Mouse (Mus musculus) forebrain, embryonic 11.5 days (tissue): Measurements from ENCODE around the gene Abcb8. TPM values are rescaled to one million over a fixed set of nuclear protein-coding genes. Genes with fewer than 3 reads are reported as not detected.

Experiments used
- ATAC-seq: fragments of 200-750 bp; cut with Nextera tagmentation; replicated peaks from 2 replicates; pipeline ENCODE4 v1.8.0; 2017; ENCODE audit warnings: moderate TSS enrichment; ENCODE audit not compliant: low FRiP score
- DNase-seq: peaks from one replicate; pipeline ENCODE4 v3.0.0-alpha.2; 2017; ENCODE audit warnings: low spot score
- H3K27ac ChIP-seq: fragments of 300-500 bp; sonication (generic); 2 replicates; pipeline ENCODE4 v1.5.1; 2014; ENCODE audit warnings: low read depth, low read length
- H3K27me3 ChIP-seq: fragments of 300-500 bp; sonication (generic); 2 replicates; pipeline ENCODE4 v1.6.1; 2014; ENCODE audit warnings: mild to moderate bottlenecking, low read length, mixed read lengths; ENCODE audit not compliant: control insufficient read depth, insufficient read depth
- H3K36me3 ChIP-seq: fragments of 300-500 bp; sonication (generic); 2 replicates; pipeline ENCODE4 v1.6.1; 2014; ENCODE audit warnings: mild to moderate bottlenecking, low read length, moderate library complexity, mixed read lengths; ENCODE audit not compliant: control insufficient read depth, insufficient read depth
- H3K4me1 ChIP-seq: fragments of 300-500 bp; sonication (generic); replicated peaks from 2 replicates; pipeline ENCODE4 v1.6.1; 2014; ENCODE audit warnings: low read length, mixed read lengths; ENCODE audit not compliant: control insufficient read depth, insufficient read depth
- H3K4me2 ChIP-seq: fragments of 300-500 bp; sonication (generic); 2 replicates; pipeline ENCODE4 v1.6.1; 2014; ENCODE audit warnings: low read depth, mild to moderate bottlenecking, low read length, moderate library complexity, mixed read lengths; ENCODE audit not compliant: severe bottlenecking
- H3K4me3 ChIP-seq: fragments of 300-500 bp; sonication (generic); 2 replicates; pipeline ENCODE4 v1.5.1; 2014; ENCODE audit warnings: low read depth, low read length
- H3K9ac ChIP-seq: fragments of 300-500 bp; sonication (generic); 2 replicates; pipeline ENCODE4 v1.6.1; 2014; ENCODE audit warnings: low read length
- H3K9me3 ChIP-seq: fragments of 300-500 bp; sonication (generic); 2 replicates; pipeline ENCODE4 v1.6.1; 2016; ENCODE audit warnings: low read length, mixed read lengths; ENCODE audit not compliant: control insufficient read depth
- WGBS: fragments of 180-500 bp; shearing (Covaris S2); extraction: QIAGEN DNeasy Blood & Tissue Kit; methylation state at CpG from one replicate; pipeline ENCODE4 v1.1.7; 2014; 5-methylcytosine and 5-hydroxymethylcytosine counted together
- polyA plus RNA-seq: library from polyadenylated mRNA; unstranded; fragments of >200 nt; fragmentation: Nextera tagmentation; extraction: Ambion mirVana; gene quantifications from 2 replicates; pipeline ENCODE4 v1.2.1, GENCODE M21; 2014

Abcb8 gene
- polyA plus RNA-seq, 1 experiment from 2014 or later = 45.5 TPM

DNA sequence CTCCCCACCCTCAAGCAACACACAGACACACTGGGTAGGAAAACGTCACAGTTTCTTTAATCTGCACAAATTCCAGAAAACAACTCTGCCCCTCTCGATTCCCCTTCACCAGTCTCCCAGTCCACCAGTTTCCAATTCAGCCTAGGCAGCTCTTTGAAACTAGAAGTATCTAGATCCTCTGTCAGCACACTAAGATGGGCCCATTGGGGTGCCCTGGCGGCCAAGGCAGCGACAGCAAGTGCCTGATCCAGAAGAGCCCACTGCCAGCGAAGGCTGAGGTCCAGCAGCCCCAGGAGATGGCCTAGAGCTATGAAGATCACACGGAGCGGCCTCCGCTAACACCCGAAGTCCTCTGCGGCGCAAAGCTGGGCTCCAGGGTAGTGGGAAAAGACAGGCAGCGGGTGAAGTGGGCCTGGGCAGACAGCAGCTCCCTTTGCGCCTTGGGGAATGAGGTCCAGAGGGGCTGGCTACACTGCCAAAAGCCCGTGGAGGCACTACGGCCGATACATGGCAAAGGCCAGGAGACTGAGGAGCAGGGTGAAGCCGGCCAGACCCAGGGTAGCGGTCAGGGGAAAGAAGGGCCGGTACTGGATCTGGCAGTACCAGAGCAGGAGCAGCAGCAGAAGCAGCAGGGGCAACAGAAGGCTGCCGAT lies 52.1 kb downstream of the Abcb8 start:
- Histone ChIP-seq H3K4me1 (peaks cover 19% of the 10 kb centered on the region; the same call in 1 of the 2 replicates), H3K27me3 (no peaks in the 10 kb centered on the region), H3K36me3 (peaks cover 3% of the 10 kb centered on the region; the same call in 1 of the 2 replicates), H3K4me2 (peak overlapping the region; percentile 87), H3K4me3 (peak overlapping the region; percentile 93), H3K9me3 (no peaks in the 10 kb centered on the region), H3K27ac (peak overlapping the region; percentile 63), H3K9ac (peak overlapping the region; percentile 97)
- ATAC-seq (no peak; the same call in 1 of the 2 replicates), DNase-seq (no peak)
- WGBS = 56% methylated on average over 20 of the region's 20 CpGs

DNA sequence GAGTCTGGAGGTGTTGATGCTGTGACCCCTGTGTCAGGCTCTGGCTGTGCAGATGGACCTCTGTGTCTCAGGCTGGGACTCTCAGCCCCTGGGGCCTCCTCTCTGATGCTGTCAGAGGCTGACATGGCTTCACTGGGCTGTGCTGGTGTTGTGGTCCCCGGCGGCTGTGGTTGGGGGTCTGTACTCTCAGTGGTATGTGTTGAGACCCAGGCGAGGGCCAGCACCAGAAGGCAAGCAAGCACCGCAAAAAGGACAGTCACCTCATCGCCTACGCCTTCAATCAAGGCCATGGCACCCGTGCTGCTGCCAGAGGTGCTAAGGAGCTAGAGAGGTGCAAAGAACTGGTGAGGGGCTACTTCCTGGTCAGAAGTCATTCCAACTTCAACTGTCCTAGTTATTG lies 53.2 kb downstream of the Abcb8 start:
- H3K4me3 ChIP-seq = no peak overlapping the region
- no peaks in the 10 kb centered on the region for H3K9me3 ChIP-seq
- no peaks in the 10 kb centered on the region for H3K27me3 ChIP-seq
- peaks cover 24% of the 10 kb centered on the region; the same call in 1 of the 2 replicates for H3K4me1 ChIP-seq
- H3K4me2 ChIP-seq = 0 out of 2 replicates have a peak overlapping the region, but pooled peaks have one; percentile 83
- no peak overlapping the region for H3K9ac ChIP-seq
- no peaks in the 10 kb centered on the region; the same call in 1 of the 2 replicates for H3K36me3 ChIP-seq
- H3K27ac ChIP-seq = no peak overlapping the region
- 93% methylated on average over 7 of the region's 7 CpGs for WGBS
- DNase-seq (no peak), ATAC-seq (no peak)

DNA sequence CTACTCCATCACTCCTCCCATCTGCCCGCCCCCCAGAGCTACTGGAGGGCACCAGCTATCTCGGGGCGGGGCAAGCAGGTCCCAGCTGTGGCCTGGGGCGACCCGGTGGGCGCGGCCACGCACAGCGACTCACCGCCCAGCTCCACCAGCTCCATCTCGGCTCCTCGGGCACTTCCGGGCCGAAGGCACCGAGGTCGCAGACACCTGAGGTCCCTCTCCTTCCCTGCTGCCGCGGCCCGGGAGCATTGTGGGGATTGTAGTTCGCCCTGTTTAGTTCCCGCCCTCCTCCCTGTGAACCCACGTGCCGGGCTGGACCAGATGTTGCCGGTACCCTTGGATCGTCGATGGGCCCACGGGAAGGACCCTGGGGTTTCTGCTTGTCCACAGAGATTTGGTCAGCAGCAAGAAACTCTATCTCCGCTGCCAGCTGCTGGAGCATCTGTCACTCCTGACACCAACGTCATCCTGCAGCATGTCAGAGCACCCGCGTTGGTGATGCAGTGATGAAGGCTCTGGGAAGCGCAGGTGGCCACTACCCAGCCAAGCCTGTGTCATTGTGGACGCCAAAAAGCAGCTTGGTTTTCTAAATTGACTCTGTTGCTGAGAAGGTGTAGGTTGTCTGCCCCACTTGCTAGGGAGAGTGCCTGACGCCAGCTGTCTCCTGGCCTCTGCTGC lies 54.3 kb downstream of the Abcb8 start, which contains the start of gene Tmub1:
TSS of gene Tmub1 (minus strand) at position 231 of the 675 bp plus-strand sequence.
- WGBS = 3% methylated on average over 34 of the region's 34 CpGs
- peaks cover 24% of the 10 kb centered on the region; the same call in 1 of the 2 replicates for H3K4me1 ChIP-seq

DNA sequence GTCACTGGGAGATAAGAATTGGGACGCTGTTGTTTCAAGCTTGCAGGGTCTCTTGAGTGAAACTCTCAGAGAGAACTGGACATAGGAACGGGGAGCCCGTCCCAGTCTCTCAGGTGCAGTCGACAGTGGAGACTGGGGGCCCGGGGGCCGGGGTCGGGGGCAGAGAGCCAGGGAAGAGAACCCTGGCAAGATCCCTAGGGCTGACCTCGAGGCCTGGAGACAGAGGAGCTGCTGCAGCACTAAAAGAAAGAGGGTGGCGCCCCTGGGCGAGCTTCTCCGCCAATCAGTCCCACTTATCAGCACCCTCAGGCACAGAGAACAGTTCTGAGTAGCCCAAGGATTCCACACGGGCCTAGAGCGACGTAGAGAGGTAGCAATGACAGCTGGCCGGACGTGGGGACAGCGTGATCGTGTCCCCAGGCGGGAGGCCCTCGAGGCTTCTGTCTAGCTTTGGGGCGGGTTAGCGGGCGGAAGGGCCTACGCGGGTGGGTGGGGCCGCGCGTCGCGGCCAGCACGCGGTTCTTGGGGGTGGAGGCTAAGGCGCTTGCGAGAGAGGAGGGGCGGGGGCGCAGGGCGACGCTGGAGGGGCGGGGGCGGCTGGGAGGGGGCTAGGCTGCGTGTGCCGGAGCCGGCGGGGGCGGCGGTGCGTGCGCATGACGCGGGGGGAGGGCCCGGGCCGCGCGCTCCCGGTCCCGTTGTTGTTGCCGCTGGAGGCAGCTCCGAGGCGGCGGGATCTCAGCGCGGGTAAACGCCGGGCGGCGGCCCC lies 58.0 kb downstream of the Abcb8 start:
- peaks cover 36% of the 10 kb centered on the region for H3K4me1 ChIP-seq
- H3K9me3 ChIP-seq = no peaks in the 10 kb centered on the region
- no peaks in the 10 kb centered on the region for H3K27me3 ChIP-seq
- peak overlapping the region; percentile 93 for H3K4me3 ChIP-seq
- ATAC-seq = peak; percentile 73
- H3K9ac ChIP-seq = peak overlapping the region; percentile 93
- DNase-seq = peak; percentile 95
- peak overlapping the region; percentile 86 for H3K27ac ChIP-seq
- peak overlapping the region; percentile 98 for H3K4me2 ChIP-seq
- 3% methylated on average over 50 of the region's 66 CpGs for WGBS
- no peaks in the 10 kb centered on the region for H3K36me3 ChIP-seq

More for the DNA sequence above, 54.3 kb downstream of the Abcb8 start, which contains the start of gene Tmub1:
- H3K9me3 ChIP-seq = no peaks in the 10 kb centered on the region
- DNase-seq (peak; percentile 86), ATAC-seq (peak; percentile 48)
- H3K36me3 ChIP-seq = no peaks in the 10 kb centered on the region
- peak within 1 kb of the TSS; percentile 66 for H3K9ac ChIP-seq
- peak within 1 kb of the TSS; percentile 83 for H3K4me2 ChIP-seq
- no peak within 1 kb of the TSS for H3K27ac ChIP-seq
- peak within 1 kb of the TSS; percentile 55 for H3K4me3 ChIP-seq
- H3K27me3 ChIP-seq = no peaks in the 10 kb centered on the region

DNA sequence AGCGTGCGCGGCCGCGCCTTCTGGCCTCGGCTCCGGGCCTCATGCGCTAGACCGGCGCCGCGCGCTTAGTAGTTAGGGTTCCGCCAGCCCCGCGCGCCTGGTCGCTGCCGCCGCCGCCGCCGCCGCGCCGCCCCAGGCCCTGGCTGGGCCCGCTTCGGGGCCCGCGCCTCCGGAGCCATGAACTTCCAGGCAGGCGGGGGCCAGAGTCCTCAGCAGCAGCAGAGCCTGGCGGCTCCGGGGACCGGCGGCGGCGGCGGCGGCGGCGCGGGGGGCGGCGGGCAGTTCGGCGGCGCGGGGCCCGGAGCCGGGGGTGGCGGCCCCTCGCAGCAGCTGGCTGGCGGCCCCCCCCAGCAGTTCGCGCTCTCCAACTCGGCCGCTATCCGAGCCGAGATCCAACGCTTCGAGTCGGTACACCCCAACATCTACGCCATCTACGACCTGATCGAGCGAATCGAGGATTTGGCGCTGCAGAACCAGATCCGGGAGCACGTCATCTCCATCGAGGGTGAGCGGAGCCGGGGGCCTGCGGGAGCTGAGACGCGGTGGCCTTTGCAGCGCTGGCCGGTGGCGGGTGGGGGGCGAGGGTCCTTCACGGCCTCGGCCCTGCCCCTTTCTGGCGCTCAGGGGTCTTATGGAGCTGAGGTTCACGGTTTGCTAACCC lies 58.7 kb downstream of the Abcb8 start, which contains the start of gene Agap3:
TSS of gene Agap3 (plus strand) at position 148 of the 661 bp plus-strand sequence.
- no peaks in the 10 kb centered on the region for H3K27me3 ChIP-seq
- H3K4me2 ChIP-seq = peak within 1 kb of the TSS; percentile 98
- H3K4me3 ChIP-seq = peak within 1 kb of the TSS; percentile 93
- peak; percentile 74 for DNase-seq
- no peaks in the 10 kb centered on the region for H3K9me3 ChIP-seq
- H3K4me1 ChIP-seq = peaks cover 36% of the 10 kb centered on the region
- ATAC-seq = peak; percentile 55
- H3K36me3 ChIP-seq = no peaks in the 10 kb centered on the region; the same call in 1 of the 2 replicates
- 1% methylated on average over 52 of the region's 85 CpGs for WGBS
- H3K9ac ChIP-seq = peak within 1 kb of the TSS; percentile 93
- peak within 1 kb of the TSS; percentile 86 for H3K27ac ChIP-seq

DNA sequence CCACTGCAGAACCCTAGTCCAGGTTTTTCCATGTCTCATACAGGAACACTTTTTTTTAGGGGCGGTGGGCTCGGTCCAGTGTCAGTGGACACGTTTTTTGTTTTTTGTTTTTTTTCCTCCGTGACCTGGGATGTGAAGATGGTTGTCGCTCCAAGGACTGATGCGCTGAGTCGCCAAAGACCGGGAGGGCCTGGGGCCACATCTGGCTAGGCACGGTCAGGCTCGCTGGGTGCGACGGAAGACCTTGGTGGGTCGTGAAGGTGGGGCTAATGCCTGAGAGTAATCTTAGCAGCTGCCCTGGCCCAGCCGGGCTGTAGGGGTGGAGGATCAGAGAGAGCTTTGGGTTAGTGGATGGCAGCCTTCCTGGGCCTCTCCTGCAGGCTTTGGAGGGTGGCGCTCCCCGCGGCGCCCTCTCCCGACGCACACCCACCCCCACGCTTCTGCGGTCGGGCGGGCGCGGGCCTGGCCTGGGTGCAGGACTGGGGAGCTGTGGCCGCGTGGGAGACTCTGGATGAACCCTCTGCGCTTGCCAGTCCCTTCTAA lies 59.3 kb downstream of the Abcb8 start:
- H3K4me2 ChIP-seq = peak overlapping the region; percentile 98
- peak overlapping the region; percentile 93 for H3K4me3 ChIP-seq
- DNase-seq = peak; percentile 66
- peak; percentile 9; the same call in 1 of the 2 replicates for ATAC-seq
- no peaks in the 10 kb centered on the region; the same call in 1 of the 2 replicates for H3K36me3 ChIP-seq
- no peaks in the 10 kb centered on the region for H3K9me3 ChIP-seq
- H3K27me3 ChIP-seq = no peaks in the 10 kb centered on the region
- peak overlapping the region; percentile 93 for H3K9ac ChIP-seq
- peaks cover 35% of the 10 kb centered on the region for H3K4me1 ChIP-seq
- peak overlapping the region; percentile 86 for H3K27ac ChIP-seq
- WGBS = under 1% methylated on average over 29 of the region's 29 CpGs

DNA sequence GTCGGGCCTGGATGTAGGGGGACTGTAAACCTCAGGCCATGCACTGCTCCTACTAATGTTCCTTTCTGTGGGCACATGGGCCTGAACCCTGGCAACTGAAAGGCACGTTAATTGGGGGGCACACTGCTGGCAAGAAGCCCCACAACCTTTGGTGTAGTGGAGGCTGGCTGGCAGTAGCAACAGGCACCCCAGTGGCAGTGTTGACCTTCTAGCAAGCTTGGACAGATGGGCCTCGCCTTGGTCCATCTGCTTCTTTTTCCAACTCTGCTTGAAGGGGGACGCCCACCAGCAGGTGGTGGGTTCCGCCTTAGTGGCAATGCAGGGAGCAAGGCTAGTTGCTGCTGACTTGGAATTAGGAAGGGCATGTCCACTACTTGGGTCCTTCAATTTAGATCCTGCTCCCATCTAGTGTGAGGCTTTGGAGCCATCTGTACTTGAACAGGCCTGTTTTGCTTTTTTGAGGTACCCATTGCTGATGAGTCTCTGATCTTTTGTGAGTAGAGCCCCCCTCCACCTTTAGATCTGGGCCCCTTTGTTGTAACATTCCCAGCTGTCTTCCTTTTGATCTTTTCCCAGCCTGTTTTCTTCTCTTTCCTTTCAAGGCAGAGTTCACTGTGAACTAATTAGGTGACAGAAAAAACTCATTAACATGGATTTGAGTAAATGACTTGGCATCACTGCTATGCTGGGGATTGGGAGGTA lies 60.0 kb downstream of the Abcb8 start:
- Histone ChIP-seq H3K27me3 (no peaks in the 10 kb centered on the region), H3K4me3 (peak overlapping the region; percentile 93), H3K36me3 (no peaks in the 10 kb centered on the region; the same call in 1 of the 2 replicates), H3K4me2 (peak overlapping the region; percentile 98), H3K9ac (peak overlapping the region; percentile 93), H3K9me3 (no peaks in the 10 kb centered on the region), H3K27ac (peak overlapping the region; percentile 86), H3K4me1 (peaks cover 31% of the 10 kb centered on the region)
- 5% methylated on average over 5 of the region's 5 CpGs for WGBS
- DNase-seq (peak; percentile 72), ATAC-seq (peak; percentile 8; the same call in 1 of the 2 replicates)
